Mouse (Mus musculus): Measurements from ENCODE around the gene Trio. TPM values are rescaled to one million over a fixed set of nuclear protein-coding genes. Genes with fewer than 3 reads are reported as not detected.

Gene Trio
- polyA plus RNA-seq, 1 experiment from 2014 or later, result 18.6 TPM

DNA sequence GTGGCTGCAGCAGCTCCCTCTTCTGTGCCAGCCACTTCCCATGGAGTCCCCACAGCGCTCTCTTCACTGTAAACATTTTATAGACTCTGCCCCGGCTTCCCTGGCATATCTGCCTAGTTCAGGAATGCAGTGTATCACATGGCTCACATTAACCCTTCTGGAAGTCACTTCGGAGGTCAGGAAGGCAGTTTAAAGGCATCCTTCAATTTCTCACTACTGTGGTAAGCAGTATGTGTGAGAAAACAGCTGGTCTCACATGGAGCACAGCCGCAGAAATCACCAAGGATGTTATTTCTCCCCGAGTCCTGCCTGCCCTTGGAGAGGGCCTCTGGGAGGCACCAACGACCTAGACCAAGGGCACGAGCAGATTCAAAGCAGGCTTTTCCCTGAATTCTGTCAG, 215.4 kb downstream of the Trio start:
- no peak overlapping the region for H3K9ac ChIP-seq
- H3K4me3 ChIP-seq, result no peak overlapping the region
- no peaks in the 10 kb centered on the region for H3K27me3 ChIP-seq (replicated peaks)
- H3K9me3 ChIP-seq (replicated peaks), result no peaks in the 10 kb centered on the region
- peaks cover 46% of the 10 kb centered on the region for H3K36me3 ChIP-seq
- H3K4me2 ChIP-seq, result no peak overlapping the region
- ATAC-seq (ENCODE audit: insufficient number of reproducible peaks, low FRiP score), result no peak
- H3K4me1 ChIP-seq (replicated peaks), result peaks cover 49% of the 10 kb centered on the region
- WGBS, result 26% methylated on average over 7 of the region's 7 CpGs
- peak overlapping the region; percentile 50 for H3K27ac ChIP-seq (ENCODE audit: poor library complexity, severe bottlenecking)

DNA sequence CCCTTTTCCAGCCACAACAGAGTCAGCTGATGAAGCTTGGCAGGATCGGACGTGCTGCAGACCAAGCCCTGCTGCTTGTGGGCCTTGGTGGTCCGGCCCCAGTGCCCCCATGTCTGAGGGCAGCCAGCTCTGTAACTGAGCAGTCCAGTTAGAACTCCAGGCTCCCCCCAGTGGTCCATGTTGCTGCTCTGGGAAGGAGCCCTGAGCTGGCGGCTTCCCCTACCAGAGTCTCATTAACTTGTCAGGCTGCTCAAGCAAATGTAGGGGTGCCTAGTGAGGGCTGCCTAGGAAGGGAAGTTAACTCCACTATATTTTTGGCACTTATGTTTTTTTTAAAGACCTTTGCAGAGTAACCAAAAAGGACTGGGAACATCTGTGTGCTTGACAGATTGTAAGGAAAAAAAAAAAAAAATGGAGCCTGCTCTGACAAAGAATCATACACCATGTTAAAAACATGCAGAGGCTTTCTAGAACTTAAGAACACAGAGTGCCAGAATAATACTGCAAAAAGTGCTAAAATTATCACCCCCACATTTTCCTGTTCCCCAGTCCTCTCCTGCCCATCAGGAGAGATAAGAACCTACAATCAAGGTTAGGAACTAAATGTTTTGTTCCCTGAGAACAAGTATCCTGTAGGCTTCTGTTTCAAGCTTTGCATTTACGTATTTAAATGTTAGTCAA, 216.9 kb downstream of the Trio start:
- Histone ChIP-seq H3K4me2 (no peak overlapping the region), H3K4me3 (no peak overlapping the region), H3K27me3 (replicated peaks) (no peaks in the 10 kb centered on the region), H3K9ac (0 out of 2 replicates have a peak overlapping the region, but pooled peaks have one; percentile 6), H3K27ac (ENCODE audit: poor library complexity, severe bottlenecking) (peak overlapping the region; percentile 30; the same call in 1 of the 2 replicates), H3K36me3 (peaks cover 46% of the 10 kb centered on the region), H3K4me1 (replicated peaks) (peaks cover 49% of the 10 kb centered on the region), H3K9me3 (replicated peaks) (no peaks in the 10 kb centered on the region)
- ATAC-seq (ENCODE audit: insufficient number of reproducible peaks, low FRiP score), result 0 out of 2 replicates have a peak, but pooled peaks have one; percentile 14
- WGBS, result 43% methylated on average over 5 of the region's 5 CpGs

DNA sequence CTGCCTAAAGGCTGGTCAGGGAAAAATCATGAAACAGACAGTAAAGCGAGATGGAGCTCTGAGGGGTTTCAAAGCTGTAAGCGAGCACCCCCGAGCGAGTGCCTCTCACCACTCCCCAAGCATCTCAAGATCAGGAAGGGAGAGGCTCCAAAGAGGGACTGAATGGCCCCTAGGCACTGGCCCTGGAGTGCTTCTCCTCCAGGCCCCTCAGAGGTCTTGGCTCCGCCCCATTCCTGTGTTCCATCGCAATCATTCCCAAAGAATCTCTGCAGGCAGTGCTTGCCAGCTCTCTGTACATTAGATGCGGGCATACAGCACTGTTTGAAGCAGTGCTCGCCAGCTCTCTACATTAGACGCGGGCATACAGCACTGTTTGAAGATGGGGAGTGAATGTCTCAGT, 219.4 kb downstream of the Trio start:
- ATAC-seq (ENCODE audit: insufficient number of reproducible peaks, low FRiP score), result no peak

DNA sequence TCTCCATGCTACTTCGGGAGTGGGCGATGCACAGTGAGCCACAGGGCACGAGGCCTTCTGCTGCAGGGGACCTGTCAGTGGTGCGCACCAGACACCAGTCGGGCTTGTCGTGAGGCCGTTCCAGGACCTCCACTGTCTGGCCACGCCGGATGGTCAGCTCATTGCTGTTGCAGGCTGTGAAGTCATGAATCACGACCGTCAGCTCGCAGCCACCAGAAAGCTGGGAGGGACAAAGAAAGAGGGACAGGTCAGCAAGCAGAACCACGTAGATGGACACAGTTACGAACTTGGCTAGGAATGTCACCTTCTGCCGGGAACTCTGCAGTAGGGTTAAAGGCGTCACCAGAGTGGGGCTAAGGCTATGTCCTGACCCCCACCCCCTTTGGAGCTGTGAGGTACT, 220.0 kb downstream of the Trio start:
- H3K4me2 ChIP-seq, result no peak overlapping the region
- peaks cover 40% of the 10 kb centered on the region for H3K36me3 ChIP-seq
- ATAC-seq (ENCODE audit: insufficient number of reproducible peaks, low FRiP score), result no peak
- H3K4me1 ChIP-seq (replicated peaks), result peaks cover 67% of the 10 kb centered on the region
- H3K4me3 ChIP-seq, result no peak overlapping the region
- H3K27me3 ChIP-seq (replicated peaks), result no peaks in the 10 kb centered on the region
- H3K27ac ChIP-seq (ENCODE audit: poor library complexity, severe bottlenecking), result no peak overlapping the region
- no peak overlapping the region for H3K9ac ChIP-seq
- H3K9me3 ChIP-seq (replicated peaks), result no peaks in the 10 kb centered on the region
- 88% methylated on average over 16 of the region's 16 CpGs for WGBS

More for the DNA sequence above, 219.4 kb downstream of the Trio start:
- H3K4me3 ChIP-seq, result no peak overlapping the region
- H3K9me3 ChIP-seq (replicated peaks), result no peaks in the 10 kb centered on the region
- 56% methylated on average over 10 of the region's 10 CpGs for WGBS
- H3K27me3 ChIP-seq (replicated peaks), result no peaks in the 10 kb centered on the region
- no peak overlapping the region for H3K27ac ChIP-seq (ENCODE audit: poor library complexity, severe bottlenecking)
- H3K36me3 ChIP-seq, result peaks cover 35% of the 10 kb centered on the region
- peaks cover 70% of the 10 kb centered on the region for H3K4me1 ChIP-seq (replicated peaks)
- no peak overlapping the region for H3K9ac ChIP-seq
- no peak overlapping the region for H3K4me2 ChIP-seq

DNA sequence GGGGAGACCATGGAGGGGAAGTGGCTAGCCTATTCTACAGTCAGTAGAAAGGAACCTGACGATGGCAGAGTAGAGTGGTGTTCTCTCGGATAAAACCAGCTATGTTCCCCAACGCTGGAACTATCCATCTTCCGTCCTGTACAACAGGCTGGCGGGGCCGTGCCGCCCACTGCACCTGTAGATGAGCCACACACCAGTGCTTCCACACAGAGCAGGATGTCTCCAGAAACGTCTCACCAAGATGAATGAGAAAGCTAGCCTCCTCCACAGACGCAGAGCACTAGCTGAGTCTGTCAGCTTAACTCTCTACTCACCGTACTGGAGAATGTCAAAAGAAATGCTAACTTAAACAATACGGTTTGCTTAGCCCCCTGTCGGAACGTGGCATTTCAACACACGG, 221.2 kb downstream of the Trio start:
- 83% methylated on average over 14 of the region's 14 CpGs for WGBS
- H3K27ac ChIP-seq (ENCODE audit: poor library complexity, severe bottlenecking), result no peak overlapping the region

DNA sequence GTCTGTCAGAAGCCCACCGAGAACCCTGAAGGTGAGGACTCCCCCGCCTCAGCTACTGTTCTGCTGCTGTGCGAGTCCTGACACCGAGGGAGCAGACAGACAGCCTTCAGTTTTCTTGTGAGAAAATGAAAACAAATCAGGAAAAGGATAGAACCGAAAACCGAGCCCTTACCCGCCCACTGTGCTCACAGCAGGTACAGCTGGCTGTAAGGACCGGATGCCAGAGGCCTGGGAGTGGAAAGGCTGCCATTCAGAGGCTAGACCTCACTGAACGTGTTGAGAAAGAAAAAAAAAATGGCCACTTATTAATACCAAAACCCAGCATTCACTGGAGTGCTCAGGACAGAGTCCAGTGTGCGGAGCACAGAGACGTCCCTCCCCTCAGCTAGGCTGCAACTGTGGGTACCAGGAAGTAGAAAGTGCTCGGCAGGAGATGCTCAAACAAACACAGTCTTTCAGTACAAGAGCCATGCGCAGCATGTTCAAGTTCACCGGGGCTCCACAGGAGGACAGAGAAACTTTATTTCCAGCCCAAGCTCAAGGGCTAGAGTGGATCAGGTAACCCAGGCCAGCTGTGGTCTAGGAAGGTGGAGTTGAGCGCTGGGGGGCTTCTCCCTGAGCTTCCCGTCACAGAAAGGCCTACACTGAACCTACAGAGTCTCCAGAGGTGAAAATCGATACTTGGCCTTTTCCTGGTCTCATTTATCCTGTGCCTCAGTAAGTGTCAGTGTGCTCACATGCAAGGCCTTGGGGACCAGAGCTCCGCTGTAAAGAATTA, 221.9 kb downstream of the Trio start:
- ATAC-seq (ENCODE audit: insufficient number of reproducible peaks, low FRiP score), result no peak
- no peak overlapping the region for H3K4me3 ChIP-seq
- no peaks in the 10 kb centered on the region for H3K27me3 ChIP-seq (replicated peaks)
- no peaks in the 10 kb centered on the region for H3K9me3 ChIP-seq (replicated peaks)
- no peak overlapping the region for H3K9ac ChIP-seq
- peaks cover 51% of the 10 kb centered on the region for H3K4me1 ChIP-seq (replicated peaks)
- WGBS, result 81% methylated on average over 18 of the region's 18 CpGs
- no peak overlapping the region for H3K4me2 ChIP-seq
- H3K36me3 ChIP-seq, result peaks cover 48% of the 10 kb centered on the region
- no peak overlapping the region for H3K27ac ChIP-seq (ENCODE audit: poor library complexity, severe bottlenecking)

More for the DNA sequence above, 221.2 kb downstream of the Trio start:
- H3K4me1 ChIP-seq (replicated peaks), result peaks cover 57% of the 10 kb centered on the region
- no peak for ATAC-seq (ENCODE audit: insufficient number of reproducible peaks, low FRiP score)
- H3K9me3 ChIP-seq (replicated peaks), result no peaks in the 10 kb centered on the region
- no peak overlapping the region for H3K4me2 ChIP-seq
- peaks cover 41% of the 10 kb centered on the region for H3K36me3 ChIP-seq
- no peaks in the 10 kb centered on the region for H3K27me3 ChIP-seq (replicated peaks)
- H3K4me3 ChIP-seq, result no peak overlapping the region
- H3K9ac ChIP-seq, result no peak overlapping the region

DNA sequence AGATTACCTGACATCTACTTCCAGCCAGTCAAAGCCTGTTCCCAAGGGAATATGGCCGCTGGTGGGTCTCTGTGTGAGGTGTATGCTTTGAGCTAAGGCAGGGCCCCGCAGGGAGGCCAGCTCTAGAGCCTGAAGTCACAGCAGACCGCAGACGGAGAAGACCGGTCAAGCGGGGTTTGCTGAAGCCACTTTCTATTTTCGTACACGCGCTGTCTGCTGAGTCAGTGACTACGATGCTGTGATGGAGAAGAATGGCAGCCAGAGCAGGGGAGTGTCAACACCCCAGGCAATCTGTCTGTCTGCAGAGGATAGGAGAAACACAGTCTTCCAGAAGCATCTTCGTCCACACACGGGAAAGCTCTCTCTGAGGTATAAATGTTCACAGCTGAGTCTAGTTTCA, 223.4 kb downstream of the Trio start:
- no peak for ATAC-seq (ENCODE audit: insufficient number of reproducible peaks, low FRiP score)

DNA sequence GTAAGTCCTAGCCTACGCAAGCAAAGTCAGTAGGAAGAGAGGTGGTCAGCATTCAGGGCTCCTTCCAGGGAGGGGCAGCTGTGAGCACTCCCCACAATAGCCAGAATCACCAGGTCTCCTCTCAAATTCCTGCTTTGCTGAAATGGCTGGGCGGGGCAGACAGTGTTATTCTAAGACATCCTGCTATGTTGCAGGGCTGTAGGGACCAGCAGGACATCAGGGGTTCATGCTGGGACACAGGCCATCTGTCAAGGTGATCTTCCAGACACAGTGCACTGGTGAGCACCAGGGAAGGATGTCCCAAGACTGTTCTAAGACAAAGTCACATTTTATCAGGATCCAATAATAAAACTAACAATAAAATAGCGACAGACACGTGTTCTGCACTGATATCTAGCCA, 224.5 kb downstream of the Trio start:
- peaks cover 52% of the 10 kb centered on the region for H3K36me3 ChIP-seq
- WGBS, result 61% methylated on average over 4 of the region's 4 CpGs
- no peaks in the 10 kb centered on the region for H3K27me3 ChIP-seq (replicated peaks)
- 0 out of 2 replicates have a peak overlapping the region, but pooled peaks have one; percentile 67 for H3K27ac ChIP-seq (ENCODE audit: poor library complexity, severe bottlenecking)
- peaks cover 58% of the 10 kb centered on the region for H3K4me1 ChIP-seq (replicated peaks)
- no peak overlapping the region for H3K4me3 ChIP-seq
- no peak overlapping the region for H3K4me2 ChIP-seq
- ATAC-seq (ENCODE audit: insufficient number of reproducible peaks, low FRiP score), result no peak
- no peaks in the 10 kb centered on the region for H3K9me3 ChIP-seq (replicated peaks)
- no peak overlapping the region for H3K9ac ChIP-seq

More for the DNA sequence above, 223.4 kb downstream of the Trio start:
- Histone ChIP-seq H3K9me3 (replicated peaks) (no peaks in the 10 kb centered on the region), H3K36me3 (peaks cover 58% of the 10 kb centered on the region), H3K4me3 (no peak overlapping the region), H3K27me3 (replicated peaks) (no peaks in the 10 kb centered on the region), H3K4me1 (replicated peaks) (peaks cover 55% of the 10 kb centered on the region), H3K4me2 (no peak overlapping the region), H3K27ac (ENCODE audit: poor library complexity, severe bottlenecking) (peak overlapping the region; percentile 67), H3K9ac (no peak overlapping the region)
- 37% methylated on average over 12 of the region's 12 CpGs for WGBS

DNA sequence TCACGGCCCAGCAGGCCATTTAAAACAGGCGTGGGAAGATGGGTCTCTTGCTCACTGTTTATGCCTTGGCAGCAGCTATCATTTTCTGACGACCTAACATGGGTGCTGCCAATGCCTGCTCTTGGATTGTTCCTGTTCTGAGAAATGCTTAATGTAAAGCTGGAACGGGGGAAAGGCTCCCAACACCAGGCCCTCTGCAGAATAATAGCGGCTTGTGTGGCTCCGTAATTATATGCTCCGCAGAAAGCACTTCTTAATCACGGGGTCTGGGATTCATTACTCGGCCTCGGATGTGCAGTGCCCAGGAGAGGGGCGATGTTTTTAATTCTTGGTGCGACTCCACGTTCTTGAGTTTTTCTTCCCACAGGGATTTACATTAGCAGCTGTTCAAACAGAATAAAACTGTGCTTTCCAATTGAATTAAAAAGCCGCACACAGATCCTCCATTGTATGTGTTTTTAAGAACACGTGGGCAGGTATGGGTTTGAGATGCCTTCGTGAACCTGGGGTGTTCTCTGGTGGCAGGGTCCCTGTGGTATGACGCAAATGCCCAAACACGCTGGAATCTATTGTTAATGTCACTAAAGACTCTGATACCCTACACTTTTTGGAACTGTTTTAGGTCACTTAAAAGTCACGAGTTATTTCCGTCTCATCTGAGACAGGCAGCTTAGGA, 228.0 kb downstream of the Trio start:
- no peak overlapping the region for H3K4me2 ChIP-seq
- H3K27me3 ChIP-seq (replicated peaks), result no peaks in the 10 kb centered on the region
- H3K4me3 ChIP-seq, result no peak overlapping the region
- H3K27ac ChIP-seq (ENCODE audit: poor library complexity, severe bottlenecking), result no peak overlapping the region
- ATAC-seq (ENCODE audit: insufficient number of reproducible peaks, low FRiP score), result no peak
- no peaks in the 10 kb centered on the region for H3K9me3 ChIP-seq (replicated peaks)
- peaks cover 24% of the 10 kb centered on the region for H3K36me3 ChIP-seq
- H3K4me1 ChIP-seq (replicated peaks), result peaks cover 64% of the 10 kb centered on the region
- WGBS, result 72% methylated on average over 20 of the region's 20 CpGs
- no peak overlapping the region for H3K9ac ChIP-seq

DNA sequence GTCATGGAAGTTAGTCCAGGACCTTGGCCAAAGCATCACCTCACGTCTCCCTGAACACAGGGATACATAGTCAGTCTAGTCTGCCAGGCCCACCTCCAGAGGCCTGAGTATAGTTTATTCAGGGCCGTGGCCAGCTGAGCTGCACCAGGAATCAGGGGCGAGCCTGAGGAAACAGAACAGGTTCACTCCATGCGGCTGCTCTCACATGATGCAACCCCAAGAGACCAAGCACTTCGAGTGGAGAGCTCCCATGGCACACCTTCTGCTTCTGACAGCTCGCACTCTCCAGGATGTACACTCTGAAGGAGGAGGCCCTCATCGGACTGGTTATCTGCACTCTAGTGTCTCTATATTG, 228.8 kb downstream of the Trio start:
- Histone ChIP-seq H3K27ac (ENCODE audit: poor library complexity, severe bottlenecking) (peak overlapping the region; percentile 61), H3K36me3 (peaks cover 24% of the 10 kb centered on the region), H3K9me3 (replicated peaks) (no peaks in the 10 kb centered on the region), H3K4me1 (replicated peaks) (peaks cover 65% of the 10 kb centered on the region), H3K27me3 (replicated peaks) (no peaks in the 10 kb centered on the region), H3K4me3 (no peak overlapping the region), H3K4me2 (no peak overlapping the region), H3K9ac (no peak overlapping the region)
- WGBS, result 34% methylated on average over 7 of the region's 7 CpGs
- peak; percentile 12; the same call in 1 of the 2 replicates for ATAC-seq (ENCODE audit: insufficient number of reproducible peaks, low FRiP score)
